Mouse (Mus musculus): ENCODE results near the gene Wdfy3. TPM values are rescaled to one million over a fixed set of nuclear protein-coding genes. Genes with fewer than 3 reads are reported as not detected.

Gene Wdfy3
- polyA plus RNA-seq, 1 experiment from 2014 or later = 15.7 TPM

- Histone ChIP-seq H3K4me1 (replicated peaks) (peaks cover 4% of the 10 kb centered on the region; the same call in 1 of the 2 replicates), H3K4me2 (no peak overlapping the region), H3K27me3 (replicated peaks) (no peaks in the 10 kb centered on the region), H3K4me3 (no peak overlapping the region), H3K9me3 (replicated peaks) (peaks cover under 1% of the 10 kb centered on the region), H3K9ac (no peak overlapping the region), H3K36me3 (peaks cover 62% of the 10 kb centered on the region), H3K27ac (ENCODE audit: poor library complexity, severe bottlenecking) (no peak overlapping the region)
- no peak for ATAC-seq (ENCODE audit: insufficient number of reproducible peaks, low FRiP score)
- 96% methylated on average over 11 of the region's 11 CpGs for WGBS
These were observed 46.3 kb downstream of the Wdfy3 start for GRCm38 (mm10) chr5:102023376-102023775.

- H3K4me1 ChIP-seq (replicated peaks) = peaks cover 4% of the 10 kb centered on the region; the same call in 1 of the 2 replicates
- ATAC-seq (ENCODE audit: insufficient number of reproducible peaks, low FRiP score) = no peak
- no peaks in the 10 kb centered on the region for H3K9me3 ChIP-seq (replicated peaks)
- H3K27me3 ChIP-seq (replicated peaks) = no peaks in the 10 kb centered on the region
- H3K4me2 ChIP-seq = no peak overlapping the region
- H3K9ac ChIP-seq = no peak overlapping the region
- no peak overlapping the region for H3K4me3 ChIP-seq
- no peak overlapping the region for H3K27ac ChIP-seq (ENCODE audit: poor library complexity, severe bottlenecking)
- H3K36me3 ChIP-seq = peaks cover 58% of the 10 kb centered on the region
- WGBS = 91% methylated on average over 16 of the region's 16 CpGs
These were observed 47.5 kb downstream of the Wdfy3 start for GRCm38 (mm10) chr5:102022018-102022898.

- Histone ChIP-seq H3K27me3 (replicated peaks) (no peaks in the 10 kb centered on the region), H3K9me3 (replicated peaks) (no peaks in the 10 kb centered on the region; the same call in 1 of the 2 replicates), H3K9ac (no peak overlapping the region), H3K4me1 (replicated peaks) (peaks cover 3% of the 10 kb centered on the region; the same call in 1 of the 2 replicates), H3K27ac (ENCODE audit: poor library complexity, severe bottlenecking) (no peak overlapping the region), H3K4me3 (no peak overlapping the region), H3K36me3 (peaks cover 34% of the 10 kb centered on the region), H3K4me2 (no peak overlapping the region)
- 75% methylated on average over 8 of the region's 8 CpGs for WGBS
- ATAC-seq (ENCODE audit: insufficient number of reproducible peaks, low FRiP score) = no peak
These were observed 55.5 kb downstream of the Wdfy3 start for GRCm38 (mm10) chr5:102014235-102014634.

- Histone ChIP-seq H3K4me2 (no peak overlapping the region), H3K27ac (ENCODE audit: poor library complexity, severe bottlenecking) (no peak overlapping the region), H3K36me3 (peaks cover 35% of the 10 kb centered on the region), H3K9me3 (replicated peaks) (no peaks in the 10 kb centered on the region; the same call in 1 of the 2 replicates), H3K4me1 (replicated peaks) (peaks cover 2% of the 10 kb centered on the region; the same call in 1 of the 2 replicates), H3K9ac (no peak overlapping the region), H3K4me3 (no peak overlapping the region), H3K27me3 (replicated peaks) (no peaks in the 10 kb centered on the region)
- no peak for ATAC-seq (ENCODE audit: insufficient number of reproducible peaks, low FRiP score)
- WGBS = 87% methylated on average over 7 of the region's 7 CpGs
These were observed 55.9 kb downstream of the Wdfy3 start for GRCm38 (mm10) chr5:102013781-102014180.

- Histone ChIP-seq H3K4me3 (no peak overlapping the region), H3K4me1 (replicated peaks) (peaks cover 16% of the 10 kb centered on the region), H3K9ac (no peak overlapping the region), H3K36me3 (peaks cover 36% of the 10 kb centered on the region), H3K9me3 (replicated peaks) (no peaks in the 10 kb centered on the region; the same call in 1 of the 2 replicates), H3K27ac (ENCODE audit: poor library complexity, severe bottlenecking) (no peak overlapping the region), H3K4me2 (no peak overlapping the region), H3K27me3 (replicated peaks) (no peaks in the 10 kb centered on the region)
- ATAC-seq (ENCODE audit: insufficient number of reproducible peaks, low FRiP score) = no peak
- 84% methylated on average over 2 of the region's 2 CpGs for WGBS
These were observed 58.8 kb downstream of the Wdfy3 start for GRCm38 (mm10) chr5:102010961-102011360.

- Histone ChIP-seq H3K9ac (no peak overlapping the region), H3K4me3 (no peak overlapping the region), H3K27me3 (replicated peaks) (no peaks in the 10 kb centered on the region), H3K27ac (ENCODE audit: poor library complexity, severe bottlenecking) (no peak overlapping the region), H3K4me2 (no peak overlapping the region), H3K36me3 (peaks cover 24% of the 10 kb centered on the region), H3K4me1 (replicated peaks) (peaks cover 17% of the 10 kb centered on the region), H3K9me3 (replicated peaks) (no peaks in the 10 kb centered on the region; the same call in 1 of the 2 replicates)
- no peak for ATAC-seq (ENCODE audit: insufficient number of reproducible peaks, low FRiP score)
- 86% methylated on average over 6 of the region's 6 CpGs for WGBS
These were observed 60.1 kb downstream of the Wdfy3 start for GRCm38 (mm10) chr5:102009606-102010005.

- no peaks in the 10 kb centered on the region for H3K27me3 ChIP-seq (replicated peaks)
- 87% methylated on average over 7 of the region's 7 CpGs for WGBS
- peaks cover 25% of the 10 kb centered on the region for H3K4me1 ChIP-seq (replicated peaks)
- no peak for ATAC-seq (ENCODE audit: insufficient number of reproducible peaks, low FRiP score)
- H3K9ac ChIP-seq = no peak overlapping the region
- no peaks in the 10 kb centered on the region; the same call in 1 of the 2 replicates for H3K9me3 ChIP-seq (replicated peaks)
- H3K4me3 ChIP-seq = no peak overlapping the region
- H3K27ac ChIP-seq (ENCODE audit: poor library complexity, severe bottlenecking) = no peak overlapping the region
- peaks cover 15% of the 10 kb centered on the region for H3K36me3 ChIP-seq
- no peak overlapping the region for H3K4me2 ChIP-seq
These were observed 61.0 kb downstream of the Wdfy3 start for GRCm38 (mm10) chr5:102008712-102009111.

- ATAC-seq (ENCODE audit: insufficient number of reproducible peaks, low FRiP score) = no peak
- Histone ChIP-seq H3K4me2 (no peak overlapping the region), H3K36me3 (peaks cover 11% of the 10 kb centered on the region), H3K9ac (no peak overlapping the region), H3K4me3 (no peak overlapping the region), H3K9me3 (replicated peaks) (no peaks in the 10 kb centered on the region), H3K4me1 (replicated peaks) (peaks cover 32% of the 10 kb centered on the region), H3K27ac (ENCODE audit: poor library complexity, severe bottlenecking) (peak overlapping the region; percentile 29; the same call in 1 of the 2 replicates), H3K27me3 (replicated peaks) (no peaks in the 10 kb centered on the region)
- 71% methylated on average over 6 of the region's 6 CpGs for WGBS
These were observed 63.3 kb downstream of the Wdfy3 start for GRCm38 (mm10) chr5:102006218-102006941.

GRCm38 (mm10) chr5:102003371-102003770 is 66.3 kb downstream of the Wdfy3 start:
- no peak overlapping the region for H3K4me3 ChIP-seq
- H3K9me3 ChIP-seq (replicated peaks) = no peaks in the 10 kb centered on the region
- no peak overlapping the region for H3K4me2 ChIP-seq
- no peak for ATAC-seq (ENCODE audit: insufficient number of reproducible peaks, low FRiP score)
- H3K36me3 ChIP-seq = peaks cover 3% of the 10 kb centered on the region; the same call in 1 of the 2 replicates
- H3K27ac ChIP-seq (ENCODE audit: poor library complexity, severe bottlenecking) = peak overlapping the region; percentile 17; the same call in 1 of the 2 replicates
- H3K9ac ChIP-seq = no peak overlapping the region
- no peaks in the 10 kb centered on the region for H3K27me3 ChIP-seq (replicated peaks)
- peaks cover 45% of the 10 kb centered on the region for H3K4me1 ChIP-seq (replicated peaks)
- 60% methylated on average over 3 of the region's 3 CpGs for WGBS

GRCm38 (mm10) chr5:102001026-102001425 is 68.7 kb downstream of the Wdfy3 start:
- no peak for ATAC-seq (ENCODE audit: insufficient number of reproducible peaks, low FRiP score)
- Histone ChIP-seq H3K4me2 (no peak overlapping the region), H3K9me3 (replicated peaks) (no peaks in the 10 kb centered on the region), H3K36me3 (peaks cover 3% of the 10 kb centered on the region; the same call in 1 of the 2 replicates), H3K4me3 (no peak overlapping the region), H3K27me3 (replicated peaks) (no peaks in the 10 kb centered on the region), H3K27ac (ENCODE audit: poor library complexity, severe bottlenecking) (no peak overlapping the region), H3K4me1 (replicated peaks) (peaks cover 33% of the 10 kb centered on the region), H3K9ac (no peak overlapping the region)
- WGBS = 66% methylated on average over 8 of the region's 8 CpGs

GRCm38 (mm10) chr5:101998971-101999370 is 70.8 kb downstream of the Wdfy3 start:
- no peak overlapping the region for H3K4me2 ChIP-seq
- peaks cover 38% of the 10 kb centered on the region for H3K4me1 ChIP-seq (replicated peaks)
- ATAC-seq (ENCODE audit: insufficient number of reproducible peaks, low FRiP score) = no peak
- no peak overlapping the region for H3K4me3 ChIP-seq
- 70% methylated on average over 6 of the region's 6 CpGs for WGBS
- no peaks in the 10 kb centered on the region for H3K9me3 ChIP-seq (replicated peaks)
- no peak overlapping the region for H3K27ac ChIP-seq (ENCODE audit: poor library complexity, severe bottlenecking)
- H3K27me3 ChIP-seq (replicated peaks) = no peaks in the 10 kb centered on the region
- H3K36me3 ChIP-seq = peaks cover 3% of the 10 kb centered on the region; the same call in 1 of the 2 replicates
- no peak overlapping the region for H3K9ac ChIP-seq
